Mouse (Mus musculus): ENCODE measurements at regions not wholly inside any gene's neighbourhood (a gene's known extent, or its start where the extent isn't known, plus 50 kb on each side); places are given as distances from the start of the nearest gene placed in this dataset.
A peak's percentile ranks its signal among the peaks of the same experiment; 100 is the strongest.

GRCm38 (mm10) chr17:64382894-64383293 lies 51.2 kb upstream of the Pja2 start:
- no peak for DNase-seq

GRCm38 (mm10) chr17:64383600-64383999 lies 51.9 kb upstream of the Pja2 start:
- no peak for DNase-seq

GRCm38 (mm10) chr17:64390349-64390748 lies 58.6 kb upstream of the Pja2 start:
- no peak for DNase-seq

GRCm38 (mm10) chr17:64397254-64397897 lies 65.7 kb upstream of the Pja2 start:
- peak; percentile 49 for DNase-seq

- DNase-seq = peak; percentile 28
Observed at GRCm38 (mm10) chr17:64398114-64398692, 66.5 kb upstream of the Pja2 start.

- DNase-seq = no peak
Observed at GRCm38 (mm10) chr17:64398708-64399107, 67.0 kb upstream of the Pja2 start.

GRCm38 (mm10) chr17:64406742-64407254 lies 75.1 kb upstream of the Pja2 start:
- no peak for DNase-seq

GRCm38 (mm10) chr17:64407255-64408011 lies 75.7 kb upstream of the Pja2 start:
- DNase-seq = no peak

- DNase-seq = peak; percentile 51
Observed at GRCm38 (mm10) chr17:64425811-64426210, 94.1 kb upstream of the Pja2 start.

GRCm38 (mm10) chr17:64426536-64426935 lies 94.8 kb upstream of the Pja2 start:
- no peak for DNase-seq

- DNase-seq = no peak
Observed at GRCm38 (mm10) chr17:64439571-64439970, 107.9 kb upstream of the Pja2 start.

- DNase-seq = no peak
Observed at GRCm38 (mm10) chr17:64454736-64455135, 123.0 kb upstream of the Pja2 start.

GRCm38 (mm10) chr17:64466273-64466672 lies 134.3 kb upstream of the Man2a1 start:
- no peak for DNase-seq

GRCm38 (mm10) chr17:64466746-64467145 lies 133.8 kb upstream of the Man2a1 start:
- no peak for DNase-seq

- DNase-seq = no peak
Observed at GRCm38 (mm10) chr17:64467297-64467696, 133.2 kb upstream of the Man2a1 start.

- no peak for DNase-seq
Observed at GRCm38 (mm10) chr17:64469754-64470400, 130.7 kb upstream of the Man2a1 start.

GRCm38 (mm10) chr17:64480607-64481038 lies 119.9 kb upstream of the Man2a1 start:
- peak; percentile 36 for DNase-seq

- DNase-seq = no peak
Observed at GRCm38 (mm10) chr17:64484835-64485234, 115.7 kb upstream of the Man2a1 start.

- DNase-seq = no peak
Observed at GRCm38 (mm10) chr17:64489769-64490335, 110.7 kb upstream of the Man2a1 start.

GRCm38 (mm10) chr17:64490664-64491063 lies 109.9 kb upstream of the Man2a1 start:
- no peak for DNase-seq

- DNase-seq = peak; percentile 58
Observed at GRCm38 (mm10) chr17:64491922-64492353, 108.6 kb upstream of the Man2a1 start.

GRCm38 (mm10) chr17:64492614-64493269 lies 107.8 kb upstream of the Man2a1 start:
- peak; percentile 57 for DNase-seq

Measured in lung, postnatal 36 days (tissue).